Mouse (Mus musculus): Measurements from ENCODE around the gene Homer2.

GRCm38 (mm10) chr7:81647959-81648358, 59.4 kb downstream of the Homer2 start:
- no peak for TF ChIP-seq POLR2AphosphoS2 (IDR thresholded peaks at IDR 0.05; ENCODE audit: low read depth, low read length)
- TF ChIP-seq ELF1 (IDR thresholded peaks at IDR 0.05; ENCODE audit: low read depth, low read length), result no peak
- TF ChIP-seq USF1 (IDR thresholded peaks at IDR 0.05; ENCODE audit: low read depth, low read length), result no peak
- no peak for TF ChIP-seq CTCF (conservative IDR thresholded peaks at IDR 0.05 in 1 of 2, IDR thresholded peaks at IDR 0.05 in 1 of 2; ENCODE audit: low read depth in 2 of 2, low read length in 2 of 2)
- TF ChIP-seq EP300 (IDR thresholded peaks at IDR 0.05; ENCODE audit: low read length), result no peak
- no peak for TF ChIP-seq BHLHE40 (IDR thresholded peaks at IDR 0.05; ENCODE audit: low read depth, low read length)
- no peak for TF ChIP-seq HCFC1 (IDR thresholded peaks at IDR 0.05; ENCODE audit: low read depth, low read length)
- no peak for TF ChIP-seq POLR2A (IDR thresholded peaks at IDR 0.05; ENCODE audit: low read depth, low read length)
- no peak for TF ChIP-seq MEF2A (IDR thresholded peaks at IDR 0.05; ENCODE audit: borderline replicate concordance, low read depth, low read length)
- TF ChIP-seq ETS1 (conservative IDR thresholded peaks at IDR 0.05; ENCODE audit: low read depth, low read length), result no peak
- TF ChIP-seq E2F4 (IDR thresholded peaks at IDR 0.05; ENCODE audit: insufficient replicate concordance, low read depth, low read length), result no peak
- no peak for TF ChIP-seq SMC3 (IDR thresholded peaks at IDR 0.05; ENCODE audit: low read depth, low read length)
